ENCODE assay signal across 10 mouse cellular contexts in the genomic region with DNA sequence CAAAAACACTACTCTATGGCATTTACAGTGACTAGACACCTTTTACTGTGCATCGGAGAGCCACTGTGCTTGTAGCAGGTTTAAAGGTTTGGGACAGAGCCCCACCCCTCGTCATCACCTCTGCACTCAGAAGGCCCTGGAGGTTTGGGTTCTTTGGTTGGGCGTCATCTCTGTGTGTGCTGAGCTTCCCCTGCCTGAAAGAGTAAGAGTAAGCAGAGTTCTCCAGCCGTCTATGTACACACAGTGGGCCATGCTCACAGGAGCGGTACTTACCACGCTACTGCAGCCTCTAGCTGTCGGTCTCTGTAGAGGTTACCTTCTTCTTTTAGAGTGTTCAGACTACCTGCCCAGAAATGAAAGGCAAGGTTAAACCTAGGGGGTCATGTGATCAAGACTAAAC. TPM values are rescaled to one million over a fixed set of nuclear protein-coding genes. Genes with fewer than 3 reads are reported as not detected.
DNase-seq lines count a peak whose midpoint lies in the region; ATAC-seq and TF ChIP-seq lines count a peak whose summit lies in the region.
"Had no signal": no experiment of that assay in that cellular context is flagged by ENCODE, and none has a peak within 500 bp of the region (broad histone marks: within the 10 kb centered on the region; RNA-seq: fewer than 3 reads in every experiment).

No protein-coding gene starts in this region.

- H3K4me2 ChIP-seq in kidney, postnatal 0 days (ENCODE audit: low read length): peak overlapping the region; percentile 90; the same call in 1 of the 2 replicates
- H3K4me2 ChIP-seq in embryonic facial prominence, embryonic 13.5 days: peak overlapping the region; percentile 73
- H3K4me2 ChIP-seq in intestine, embryonic 16.5 days (ENCODE audit: low read depth, low read length): peak overlapping the region; percentile 83
- H3K4me2 ChIP-seq in neural tube, embryonic 12.5 days (replicated peaks): peak overlapping the region; percentile 76

- no peaks in the 10 kb centered on the region for H3K27me3 ChIP-seq in kidney, postnatal 0 days (ENCODE audit: insufficient read depth, low read length)
- no peaks in the 10 kb centered on the region for H3K27me3 ChIP-seq in embryonic facial prominence, embryonic 13.5 days
- H3K27me3 ChIP-seq in intestine, embryonic 16.5 days (replicated peaks; ENCODE audit: control insufficient read depth, insufficient read depth, low read length): no peaks in the 10 kb centered on the region
- H3K27me3 ChIP-seq in neural tube, embryonic 12.5 days (replicated peaks): no peaks in the 10 kb centered on the region

- H3K4me1 ChIP-seq in kidney, postnatal 0 days (replicated peaks; ENCODE audit: insufficient read depth, low read length): no peaks in the 10 kb centered on the region; the same call in 1 of the 2 replicates
- H3K4me1 ChIP-seq in embryonic facial prominence, embryonic 13.5 days: peaks cover 17% of the 10 kb centered on the region
- peaks cover 6% of the 10 kb centered on the region for H3K4me1 ChIP-seq in intestine, embryonic 16.5 days (ENCODE audit: control insufficient read depth, insufficient read depth, low read length)
- H3K4me1 ChIP-seq in neural tube, embryonic 12.5 days: peaks cover 13% of the 10 kb centered on the region; the same call in 1 of the 2 replicates

- DNase-seq in kidney, postnatal 0 days (ENCODE audit: low spot score): no peak
- no peak for DNase-seq in kidney, postnatal 4 days
- no peak for DNase-seq in spleen, postnatal 14 days (ENCODE audit: low spot score in 2 of 2)
- no peak for DNase-seq in spleen, postnatal 10 days (ENCODE audit: low spot score in 2 of 2)
- DNase-seq in kidney, postnatal 36 days: no peak
- DNase-seq: cerebellum, adult 11 months; thymus, postnatal 25 days had no signal

- no peak for TF ChIP-seq CTCF in kidney, postnatal 0 days (IDR thresholded peaks at IDR 0.05; ENCODE audit: low read depth)

- 89% methylated on average over 7 of the region's 7 CpGs for WGBS in kidney, postnatal 0 days
- 89% methylated on average over 7 of the region's 7 CpGs for WGBS in embryonic facial prominence, embryonic 13.5 days
- 89% methylated on average over 7 of the region's 7 CpGs for WGBS in intestine, embryonic 16.5 days
- 90% methylated on average over 7 of the region's 7 CpGs for WGBS in neural tube, embryonic 12.5 days

- ATAC-seq in kidney, postnatal 0 days (replicated peaks; ENCODE audit: low FRiP score, low read depth): no peak
- no peak for ATAC-seq in embryonic facial prominence, embryonic 13.5 days (ENCODE audit: insufficient number of reproducible peaks, insufficient read depth, low FRiP score, low TSS enrichment, low read depth)
- no peak for ATAC-seq in intestine, embryonic 16.5 days
- no peak for ATAC-seq in neural tube, embryonic 12.5 days (ENCODE audit: low FRiP score, low read depth)

- H3K36me3 ChIP-seq in kidney, postnatal 0 days (ENCODE audit: insufficient read depth, low read length): peaks cover 45% of the 10 kb centered on the region
- peaks cover 50% of the 10 kb centered on the region for H3K36me3 ChIP-seq in embryonic facial prominence, embryonic 13.5 days
- H3K36me3 ChIP-seq in intestine, embryonic 16.5 days (ENCODE audit: control insufficient read depth, insufficient read depth, low read length): peaks cover 18% of the 10 kb centered on the region
- H3K36me3 ChIP-seq in neural tube, embryonic 12.5 days: peaks cover 48% of the 10 kb centered on the region

- no peak overlapping the region for H3K4me3 ChIP-seq in kidney, postnatal 0 days (replicated peaks; ENCODE audit: low read depth, low read length)
- no peak overlapping the region; the same call in 1 of the 2 replicates for H3K4me3 ChIP-seq in embryonic facial prominence, embryonic 13.5 days
- H3K4me3 ChIP-seq in intestine, embryonic 16.5 days (ENCODE audit: low read length): peak overlapping the region; percentile 72; the same call in 1 of the 2 replicates
- no peak overlapping the region for H3K4me3 ChIP-seq in neural tube, embryonic 12.5 days

- no peak overlapping the region for H3K9ac ChIP-seq in kidney, postnatal 0 days (ENCODE audit: low read depth, low read length)
- no peak overlapping the region for H3K9ac ChIP-seq in embryonic facial prominence, embryonic 13.5 days
- H3K9ac ChIP-seq in intestine, embryonic 16.5 days (ENCODE audit: low read depth, low read length): no peak overlapping the region
- H3K9ac ChIP-seq in neural tube, embryonic 12.5 days: no peak overlapping the region

- no peak overlapping the region for H3K27ac ChIP-seq in kidney, postnatal 0 days
- H3K27ac ChIP-seq in embryonic facial prominence, embryonic 13.5 days: no peak overlapping the region
- H3K27ac ChIP-seq in intestine, embryonic 16.5 days (ENCODE audit: low read length): no peak overlapping the region
- no peak overlapping the region for H3K27ac ChIP-seq in neural tube, embryonic 12.5 days

- no peaks in the 10 kb centered on the region for H3K9me3 ChIP-seq in kidney, postnatal 0 days (replicated peaks; ENCODE audit: low read length)
- H3K9me3 ChIP-seq in embryonic facial prominence, embryonic 13.5 days: no peaks in the 10 kb centered on the region
- H3K9me3 ChIP-seq in intestine, embryonic 16.5 days (ENCODE audit: control insufficient read depth, low read length): no peaks in the 10 kb centered on the region
- H3K9me3 ChIP-seq in neural tube, embryonic 12.5 days: no peaks in the 10 kb centered on the region

RNA-seq across cellular contexts. Expression of gene Msto1, which starts 1.2 kb away (rescaled TPM):
- 53.1 and 58.0 TPM in 2 replicates for polyA plus RNA-seq in kidney, postnatal 0 days (2015; fragmentation: Nextera tagmentation; extraction: Ambion mirVana)
- 40.7 and 43.2 TPM in 2 replicates for polyA plus RNA-seq in embryonic facial prominence, embryonic 13.5 days (2015; fragmentation: Nextera tagmentation; extraction: Ambion mirVana)
- polyA plus RNA-seq in intestine, embryonic 16.5 days (2015; fragmentation: Nextera tagmentation; extraction: Ambion mirVana): 43.4 and 45.6 TPM in 2 replicates
- polyA plus RNA-seq in neural tube, embryonic 12.5 days (2016; fragmentation: Nextera tagmentation; extraction: Ambion mirVana): 43.3 and 45.5 TPM in 2 replicates

RNA-seq across cellular contexts. Expression of gene Ash1l, which starts 37.8 kb away (rescaled TPM):
- polyA plus RNA-seq in kidney, postnatal 0 days (2015; fragmentation: Nextera tagmentation; extraction: Ambion mirVana): 13.0 and 14.2 TPM in 2 replicates
- 29.4 and 30.6 TPM in 2 replicates for polyA plus RNA-seq in embryonic facial prominence, embryonic 13.5 days (2015; fragmentation: Nextera tagmentation; extraction: Ambion mirVana)
- polyA plus RNA-seq in intestine, embryonic 16.5 days (2015; fragmentation: Nextera tagmentation; extraction: Ambion mirVana): 13.1 and 13.8 TPM in 2 replicates
- polyA plus RNA-seq in neural tube, embryonic 12.5 days (2016; fragmentation: Nextera tagmentation; extraction: Ambion mirVana): 18.7 and 19.9 TPM in 2 replicates

RNA-seq across cellular contexts. Expression of gene Dap3, which starts 38.4 kb away (rescaled TPM):
- 150 and 151 TPM in 2 replicates for polyA plus RNA-seq in kidney, postnatal 0 days (2015; fragmentation: Nextera tagmentation; extraction: Ambion mirVana)
- polyA plus RNA-seq in embryonic facial prominence, embryonic 13.5 days (2015; fragmentation: Nextera tagmentation; extraction: Ambion mirVana): 147 and 158 TPM in 2 replicates
- polyA plus RNA-seq in intestine, embryonic 16.5 days (2015; fragmentation: Nextera tagmentation; extraction: Ambion mirVana): 162 and 165 TPM in 2 replicates
- 148 and 157 TPM in 2 replicates for polyA plus RNA-seq in neural tube, embryonic 12.5 days (2016; fragmentation: Nextera tagmentation; extraction: Ambion mirVana)
